Mouse (Mus musculus) heart, embryonic 14.5 days (tissue): ENCODE results near the gene Polr2c. TPM values are rescaled to one million over a fixed set of nuclear protein-coding genes. Genes with fewer than 3 reads are reported as not detected.

Experiments
- ATAC-seq: fragments of 200-750 bp; cut with Nextera tagmentation; 2 replicates; pipeline ENCODE4 v1.8.0; 2017; ENCODE audit warnings: low read depth, moderate TSS enrichment; ENCODE audit not compliant: insufficient number of reproducible peaks, insufficient read depth, low FRiP score
- H3K27ac ChIP-seq, 2 experiments: fragments of 200-500 bp in 1 of 2; fragments of 300-500 bp in 1 of 2; sonication (generic) in 1 of 2; replicated peaks in 1 of 2; 2 replicates each; pipeline ENCODE4 v1.5.1; 2012 to 2014; ENCODE audit warnings: low read depth in 2 of 2, low read length in 2 of 2, control low read depth in 1 of 2, mild to moderate bottlenecking in 1 of 2, mixed read lengths in 1 of 2; ENCODE audit not compliant: control insufficient read depth in 1 of 2, insufficient read depth in 1 of 2
- H3K27me3 ChIP-seq: fragments of 300-500 bp; sonication (generic); 2 replicates; pipeline ENCODE4 v1.6.1; 2014; ENCODE audit warnings: mild to moderate bottlenecking, low read length, control low read depth; ENCODE audit not compliant: control insufficient read depth, insufficient read depth
- H3K36me3 ChIP-seq: fragments of 300-500 bp; sonication (generic); 2 replicates; pipeline ENCODE4 v1.6.1; 2014; ENCODE audit warnings: mild to moderate bottlenecking, control low read depth, low read length, mixed read lengths; ENCODE audit not compliant: control insufficient read depth, insufficient read depth
- H3K4me1 ChIP-seq, 2 experiments: fragments of 200-500 bp in 1 of 2; fragments of 300-500 bp in 1 of 2; sonication (generic) in 1 of 2; 2 replicates each; pipeline ENCODE4 v1.6.1; 2012 to 2014; ENCODE audit warnings: low read length in 2 of 2, control low read depth in 1 of 2, mixed read lengths in 1 of 2; ENCODE audit not compliant: control insufficient read depth in 2 of 2, insufficient read depth in 2 of 2
- H3K4me2 ChIP-seq: fragments of 300-500 bp; sonication (generic); 2 replicates; pipeline ENCODE4 v1.6.1; 2014; ENCODE audit warnings: mild to moderate bottlenecking, low read length
- H3K4me3 ChIP-seq, 2 experiments: fragments of 200-500 bp in 1 of 2; fragments of 300-500 bp in 1 of 2; sonication (generic) in 1 of 2; 2 replicates each; pipeline ENCODE4 v1.5.1; 2012 to 2014; ENCODE audit warnings: low read length in 2 of 2, mild to moderate bottlenecking in 2 of 2, control low read depth in 1 of 2, low read depth in 1 of 2, moderate library complexity in 1 of 2; ENCODE audit not compliant: control insufficient read depth in 1 of 2, insufficient read depth in 1 of 2
- H3K9ac ChIP-seq: fragments of 300-500 bp; sonication (generic); 2 replicates; pipeline ENCODE4 v1.6.1; 2014; ENCODE audit warnings: mild to moderate bottlenecking, low read length
- H3K9me3 ChIP-seq: fragments of 300-500 bp; sonication (generic); 2 replicates; pipeline ENCODE4 v1.6.1; 2016; ENCODE audit warnings: low read length, control low read depth; ENCODE audit not compliant: control insufficient read depth
- WGBS: fragments of 180-500 bp; shearing (Covaris S2); extraction: QIAGEN DNeasy Blood & Tissue Kit; methylation state at CpG from one replicate; pipeline ENCODE4 v1.1.7; 2014; 5-methylcytosine and 5-hydroxymethylcytosine counted together
- polyA plus RNA-seq: library from polyadenylated mRNA; unstranded; fragments of >200 nt; fragmentation: Nextera tagmentation; extraction: Ambion mirVana; gene quantifications from 2 replicates; pipeline ENCODE4 v1.2.1, GENCODE M21; 2014

Polr2c gene
- polyA plus RNA-seq, 1 experiment from 2014 or later, result 129 TPM

- Histone ChIP-seq H3K9ac (peak overlapping the region; percentile 94), H3K27ac (peak overlapping the region; percentile 6 to 87; a peak in 3 of 4 replicates), H3K36me3 (peaks cover 8% of the 10 kb centered on the region), H3K4me3 (peak overlapping the region; percentile 88 to 89), H3K9me3 (no peaks in the 10 kb centered on the region), H3K27me3 (no peaks in the 10 kb centered on the region; the same call in 1 of the 2 replicates), H3K4me2 (peak overlapping the region; percentile 89), H3K4me1 (peaks cover 41 to 58% of the 10 kb centered on the region in 2 experiments)
- peak; percentile 89 for ATAC-seq
- under 1% methylated on average over 22 of the region's 27 CpGs for WGBS
These were observed 60.1 kb downstream of the Polr2c start for GRCm38 (mm10) chr8:94917352-94917751.

DNA sequence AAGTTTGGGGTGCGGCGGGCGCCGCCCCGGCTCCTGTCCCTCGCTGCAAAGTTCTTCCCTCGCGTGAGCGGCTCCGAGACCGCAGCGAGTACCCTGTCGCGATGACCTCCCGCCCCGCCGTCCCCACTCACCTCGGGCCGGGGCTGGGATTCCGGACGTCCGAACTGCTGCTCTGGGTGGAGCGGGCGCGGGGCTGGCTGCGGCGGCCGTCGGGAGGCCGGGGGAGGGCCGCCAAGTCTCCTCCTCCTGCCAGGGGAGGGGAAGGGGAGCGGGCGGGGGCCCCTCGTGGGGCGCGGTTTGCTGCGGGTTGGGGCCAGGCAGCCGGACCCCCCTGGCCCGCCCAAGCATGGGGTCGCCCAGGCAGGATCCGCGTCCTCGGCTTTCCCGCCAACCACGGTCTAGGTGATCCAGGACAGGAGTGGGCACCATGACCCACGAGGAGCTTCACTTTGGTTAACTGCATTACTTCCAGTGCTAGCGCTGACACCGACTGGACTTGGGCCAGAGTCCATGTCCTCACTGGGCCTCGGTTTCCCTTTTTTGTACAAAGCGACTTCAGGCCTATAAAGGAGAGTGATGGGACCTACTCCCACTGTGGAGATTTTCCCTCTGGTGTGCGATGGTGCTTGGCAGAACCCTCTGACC is 60.7 kb downstream of the Polr2c start, which contains the start of gene Ccdc102a:
Ccdc102a (minus strand) TSS at position 248 of the 645 bp plus-strand sequence.
- Histone ChIP-seq H3K4me1 (peaks cover 44 to 58% of the 10 kb centered on the region in 2 experiments), H3K9me3 (no peaks in the 10 kb centered on the region), H3K4me2 (peak within 1 kb of the TSS; percentile 89), H3K9ac (peak within 1 kb of the TSS; percentile 94), H3K27ac (peak within 1 kb of the TSS; percentile 70 to 87), H3K27me3 (no peaks in the 10 kb centered on the region), H3K4me3 (peak within 1 kb of the TSS; percentile 88 to 89), H3K36me3 (peaks cover 2% of the 10 kb centered on the region; the same call in 1 of the 2 replicates)
- ATAC-seq, result peak; percentile 66
- WGBS, result 2% methylated on average over 33 of the region's 51 CpGs

DNA sequence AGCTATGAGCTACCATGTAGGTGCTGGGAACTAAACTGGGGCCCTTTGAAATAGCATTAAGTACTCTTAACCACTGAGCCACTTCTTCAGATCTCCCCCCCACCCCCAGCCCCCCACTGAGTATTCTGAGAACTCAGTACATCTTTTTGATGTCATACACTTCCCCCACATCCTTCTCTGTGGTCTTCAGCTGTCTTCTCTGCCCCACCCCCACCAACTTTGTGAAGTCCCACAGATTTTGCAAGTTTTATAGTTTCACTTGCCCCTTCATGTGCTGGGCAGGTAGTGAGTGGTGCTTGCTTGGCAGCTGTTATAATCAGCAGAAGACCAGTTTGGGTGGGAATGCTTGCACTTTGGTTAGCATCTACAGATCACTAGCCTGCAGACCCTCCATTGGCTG is 62.0 kb downstream of the Polr2c start:
- Histone ChIP-seq H3K4me1 (peaks cover 34 to 50% of the 10 kb centered on the region in 2 experiments), H3K27ac (no peak overlapping the region), H3K9me3 (no peaks in the 10 kb centered on the region), H3K9ac (no peak overlapping the region), H3K4me3 (no peak overlapping the region), H3K4me2 (no peak overlapping the region), H3K36me3 (no peaks in the 10 kb centered on the region), H3K27me3 (no peaks in the 10 kb centered on the region)
- ATAC-seq, result no peak

DNA sequence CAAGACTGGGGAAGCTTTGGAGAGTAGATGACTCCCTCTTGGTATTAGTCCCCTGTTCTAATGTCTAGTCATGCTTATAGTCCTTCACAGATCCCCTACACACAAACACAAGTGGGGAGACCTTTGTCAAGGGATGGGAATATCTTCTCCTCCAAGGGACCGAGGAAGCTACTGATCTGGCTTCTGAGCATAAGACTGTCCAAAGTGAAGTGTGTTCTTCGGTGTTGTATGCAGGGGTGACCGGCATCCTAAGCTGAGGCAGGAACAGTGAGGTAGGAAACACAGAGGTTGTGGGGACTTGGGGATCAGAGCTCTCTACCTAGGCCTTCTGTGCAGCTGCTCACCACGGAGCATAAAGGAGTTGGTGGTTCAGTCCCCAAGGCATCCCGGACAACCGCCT is 64.9 kb downstream of the Polr2c start:
- H3K4me1 ChIP-seq, result peaks cover 13 to 22% of the 10 kb centered on the region in 2 experiments
- H3K9ac ChIP-seq, result no peak overlapping the region
- no peaks in the 10 kb centered on the region for H3K27me3 ChIP-seq
- no peak overlapping the region for H3K4me2 ChIP-seq
- ATAC-seq, result no peak
- WGBS, result 48% methylated on average over 6 of the region's 6 CpGs
- 0 out of 4 replicates have a peak overlapping the region, but pooled peaks of 1 of the 2 experiments have one; percentile 28 for H3K27ac ChIP-seq
- no peak overlapping the region for H3K4me3 ChIP-seq
- no peaks in the 10 kb centered on the region for H3K36me3 ChIP-seq
- H3K9me3 ChIP-seq, result no peaks in the 10 kb centered on the region

DNA sequence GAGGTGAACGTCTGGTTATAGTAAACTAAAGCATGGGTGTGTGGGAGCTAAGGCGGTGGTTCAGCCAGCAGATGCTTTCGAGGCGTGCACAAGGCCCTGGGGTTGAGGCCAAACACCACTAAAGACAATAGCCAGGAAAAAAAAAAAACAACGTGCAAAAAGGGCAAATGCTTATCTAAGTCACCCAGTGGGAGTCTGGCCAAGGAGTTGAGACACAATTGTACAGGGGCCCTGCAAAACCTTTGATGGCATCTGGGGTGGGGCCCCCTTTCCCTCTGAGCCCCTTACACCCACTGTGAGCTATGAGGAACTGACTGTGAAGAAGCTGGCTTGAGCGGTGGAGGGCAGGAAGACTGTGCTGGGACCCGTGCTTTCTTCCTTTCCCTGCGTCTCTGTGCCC is 65.4 kb downstream of the Polr2c start:
- Histone ChIP-seq H3K27ac (0 out of 4 replicates have a peak overlapping the region, but pooled peaks of 1 of the 2 experiments have one; percentile 28), H3K4me2 (0 out of 2 replicates have a peak overlapping the region, but pooled peaks have one; percentile 7), H3K27me3 (no peaks in the 10 kb centered on the region), H3K9me3 (no peaks in the 10 kb centered on the region), H3K9ac (no peak overlapping the region), H3K4me3 (no peak overlapping the region), H3K4me1 (peaks cover 13 to 22% of the 10 kb centered on the region in 2 experiments), H3K36me3 (no peaks in the 10 kb centered on the region)
- 0 out of 2 replicates have a peak, but pooled peaks have one; percentile 11 for ATAC-seq
- 15% methylated on average over 8 of the region's 8 CpGs for WGBS

Other genes with a start within 250 kb of the Polr2c start
- 54.1 and 60.8 TPM in 2 replicates for gene Arl2bp, start 190.8 kb upstream of the Polr2c start, polyA plus RNA-seq
- not detected in 2 replicates for gene Pllp, start 161.2 kb upstream of the Polr2c start, polyA plus RNA-seq
- gene Ccl22, start 111.9 kb upstream of the Polr2c start, polyA plus RNA-seq, result not detected in 2 replicates
- 8.1 and 10.4 TPM in 2 replicates for gene Cx3cl1, start 85.4 kb upstream of the Polr2c start, polyA plus RNA-seq
- 0.45 TPM in 1 of 2 replicates, not detected in the other for gene Ccl17, start 47.0 kb upstream of the Polr2c start, polyA plus RNA-seq
- 175 and 181 TPM in 2 replicates for gene Coq9, start 19.1 kb upstream of the Polr2c start, polyA plus RNA-seq
- 72.7 and 80.2 TPM in 2 replicates for gene Ciapin1, start 19.1 kb upstream of the Polr2c start, polyA plus RNA-seq
- 27.8 and 28.2 TPM in 2 replicates for gene Dok4, start 18.9 kb downstream of the Polr2c start, polyA plus RNA-seq
- 20.8 and 25.8 TPM in 2 replicates for gene Ccdc102a, start 60.6 kb downstream of the Polr2c start, polyA plus RNA-seq
- gene Adgrg5, start 66.2 kb downstream of the Polr2c start, polyA plus RNA-seq, result 0.07 and 0.23 TPM in 2 replicates
- 2.7 and 2.9 TPM in 2 replicates for gene Adgrg1, start 117.3 kb downstream of the Polr2c start, polyA plus RNA-seq
- 3.4 and 3.7 TPM in 2 replicates for gene Adgrg3, start 160.2 kb downstream of the Polr2c start, polyA plus RNA-seq
- gene Drc7, start 197.7 kb downstream of the Polr2c start, polyA plus RNA-seq, result not detected in 2 replicates
- 15.0 and 15.2 TPM in 2 replicates for gene Katnb1, start 223.7 kb downstream of the Polr2c start, polyA plus RNA-seq